Mouse (Mus musculus) kidney, adult 2 months (tissue): ENCODE data around the gene Wdr62. TPM values are rescaled to one million over a fixed set of nuclear protein-coding genes. Genes with fewer than 3 reads are reported as not detected.
"Not testable (repeated sequence)": the region's sequence is repeated elsewhere in the genome, so short reads cannot be mapped to it uniquely, and the experiment has no call there.

ENCODE experiments used
- DNase-seq: peaks from one replicate; pipeline ENCODE4 v3.0.0; 2021
- H3K27ac ChIP-seq: fragments of 200-500 bp; 2 replicates; pipeline ENCODE4 v1.5.1; 2012; ENCODE audit warnings: low read depth, low read length, control low read depth, inconsistent platforms; ENCODE audit not compliant: insufficient read depth
- H3K27me3 ChIP-seq: fragments of 200-500 bp; replicated peaks from 2 replicates; pipeline ENCODE4 v1.6.1; 2012; ENCODE audit warnings: mild to moderate bottlenecking, moderate library complexity, low read length, inconsistent platforms; ENCODE audit not compliant: control insufficient read depth, insufficient read depth
- H3K36me3 ChIP-seq: fragments of 200-500 bp; 2 replicates; pipeline ENCODE4 v1.6.1; 2012; ENCODE audit warnings: mild to moderate bottlenecking, moderate library complexity, low read length, inconsistent platforms; ENCODE audit not compliant: control insufficient read depth, insufficient read depth
- H3K4me1 ChIP-seq: fragments of 200-500 bp; 2 replicates; pipeline ENCODE4 v1.6.1; 2011; ENCODE audit warnings: low read length; ENCODE audit not compliant: control insufficient read depth, insufficient read depth
- H3K4me3 ChIP-seq: fragments of 200-500 bp; 2 replicates; pipeline ENCODE4 v1.5.1; 2011; ENCODE audit warnings: mild to moderate bottlenecking, low read depth, low read length, control low read depth; ENCODE audit not compliant: insufficient read depth
- CTCF ChIP-seq: fragments of 200-500 bp; conservative IDR thresholded peaks from 2 replicates; pipeline ENCODE4 v1.5.1; 2011; ENCODE audit warnings: low read depth, mild to moderate bottlenecking, control low read depth, low read length, moderate library complexity, mixed read lengths; ENCODE audit not compliant: insufficient read depth, insufficient read length
- POLR2A ChIP-seq: fragments of 200-500 bp; IDR thresholded peaks from one replicate; pipeline ENCODE4 v1.6.1; 2011; ENCODE audit warnings: low read depth, low read length, control low read depth
- WGBS: fragments of 180-500 bp; shearing (Covaris S2); methylation state at CpG from one replicate; pipeline ENCODE4 v1.1.7; 2018; 5-methylcytosine and 5-hydroxymethylcytosine counted together
- polyA plus RNA-seq: library from polyadenylated mRNA; depleted of rRNA; stranded (reverse); fragments of >200 nt; gene quantifications from 2 replicates; pipeline ENCODE4 v1.2.3, GENCODE M21; 2012

The Wdr62 gene
- polyA plus RNA-seq, 1 experiment, result 5.8 TPM

DNA sequence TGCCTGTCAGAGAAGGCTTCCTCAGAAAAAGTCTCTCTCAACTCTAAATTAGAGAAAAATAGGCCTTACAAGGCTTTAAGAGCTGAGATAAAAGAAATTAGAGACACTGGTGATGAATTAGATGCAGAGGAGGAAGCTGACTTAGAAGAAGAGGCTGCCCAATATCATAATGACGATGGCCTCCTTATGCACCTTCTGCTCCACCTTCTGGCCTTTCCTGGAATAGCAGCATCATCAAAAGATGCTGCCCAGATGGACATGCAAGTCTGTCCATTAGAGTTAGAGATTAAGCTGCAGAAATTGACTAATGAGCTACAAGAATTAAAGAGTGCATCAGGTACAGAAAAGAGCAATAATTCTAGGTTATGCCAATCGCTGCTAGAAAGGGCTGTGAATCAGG lies 74.8 kb downstream of the Wdr62 start:
- Histone ChIP-seq H3K36me3 (no peaks in the 10 kb centered on the region), H3K27me3 (no peaks in the 10 kb centered on the region), H3K4me1 (0 out of 2 replicates have a peak, but pooled peaks cover 2% of the 10 kb centered on the region), H3K4me3 (no peak overlapping the region), H3K27ac (no peak overlapping the region)
- WGBS, result 1% methylated on average over 2 of the region's 2 CpGs
- no peak for TF ChIP-seq POLR2A
- TF ChIP-seq CTCF, result peak; percentile 84
- peak; percentile 77 for DNase-seq

DNA sequence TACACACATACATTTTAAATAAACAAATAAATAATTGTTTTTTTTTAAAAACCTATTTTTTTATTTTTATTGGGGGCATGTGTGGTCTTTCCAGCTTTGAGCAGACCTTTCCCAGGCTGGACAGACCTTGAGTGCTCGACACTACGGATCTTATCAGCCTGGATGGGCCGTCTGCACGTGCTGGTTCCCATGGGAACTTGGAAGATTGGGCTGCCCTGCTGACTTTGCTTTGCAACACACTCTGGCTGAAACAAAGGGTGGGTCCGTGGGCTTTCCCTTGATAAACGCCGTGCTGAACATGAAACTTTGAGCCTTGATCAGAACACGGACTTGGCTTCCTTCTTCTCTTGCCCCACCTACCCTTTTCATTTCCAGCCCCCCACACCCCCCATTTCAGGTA lies 75.8 kb downstream of the Wdr62 start:
- no peak for TF ChIP-seq CTCF
- no peak for TF ChIP-seq POLR2A
- Histone ChIP-seq H3K4me1 (no peaks in the 10 kb centered on the region), H3K27ac (no peak overlapping the region), H3K27me3 (no peaks in the 10 kb centered on the region), H3K36me3 (no peaks in the 10 kb centered on the region), H3K4me3 (no peak overlapping the region)
- WGBS, result 63% methylated on average over 8 of the region's 8 CpGs
- no peak for DNase-seq

DNA sequence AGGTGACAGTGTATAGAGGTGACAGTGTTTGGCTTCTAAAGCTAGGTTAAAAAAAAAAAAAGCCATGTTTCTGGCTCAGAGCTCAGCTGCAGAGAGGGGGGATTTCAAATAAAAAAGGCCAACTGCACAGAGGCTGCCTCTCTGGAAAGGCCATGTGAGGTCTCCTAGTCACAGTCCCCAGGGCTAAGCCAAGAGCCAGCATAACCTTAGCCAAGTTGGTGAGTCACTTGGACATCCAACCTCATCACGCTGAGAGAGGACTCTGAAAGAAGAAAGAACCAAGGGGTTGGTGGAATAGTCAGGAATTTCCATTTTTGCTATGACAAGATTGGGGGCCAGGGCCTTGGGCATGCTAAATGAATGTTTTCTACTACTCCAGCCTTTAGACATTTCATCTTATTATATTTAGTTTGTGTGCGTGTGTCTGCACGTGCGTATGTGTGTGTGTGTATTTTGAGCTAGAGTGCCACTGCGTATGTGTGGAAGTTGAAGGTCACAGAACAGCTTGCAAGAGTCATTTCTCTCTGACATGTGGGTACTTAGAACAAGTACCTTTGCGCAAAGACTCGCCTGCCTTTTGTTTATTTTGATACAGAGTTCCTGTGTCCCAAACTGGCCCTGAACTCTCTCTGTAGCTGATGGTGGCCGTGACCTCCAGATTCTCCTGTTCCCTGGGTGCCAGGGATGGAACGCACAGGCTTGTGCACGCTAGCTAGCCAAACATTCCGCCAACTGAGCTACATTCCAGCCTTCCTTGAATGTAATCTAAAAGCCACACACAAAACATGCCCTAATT lies 77.1 kb downstream of the Wdr62 start:
- Histone ChIP-seq H3K36me3 (no peaks in the 10 kb centered on the region), H3K27me3 (no peaks in the 10 kb centered on the region), H3K4me1 (no peaks in the 10 kb centered on the region), H3K27ac (no peak overlapping the region), H3K4me3 (no peak overlapping the region)
- 76% methylated on average over 11 of the region's 11 CpGs for WGBS
- no peak for DNase-seq
- no peak for TF ChIP-seq POLR2A
- TF ChIP-seq CTCF, result no peak

DNA sequence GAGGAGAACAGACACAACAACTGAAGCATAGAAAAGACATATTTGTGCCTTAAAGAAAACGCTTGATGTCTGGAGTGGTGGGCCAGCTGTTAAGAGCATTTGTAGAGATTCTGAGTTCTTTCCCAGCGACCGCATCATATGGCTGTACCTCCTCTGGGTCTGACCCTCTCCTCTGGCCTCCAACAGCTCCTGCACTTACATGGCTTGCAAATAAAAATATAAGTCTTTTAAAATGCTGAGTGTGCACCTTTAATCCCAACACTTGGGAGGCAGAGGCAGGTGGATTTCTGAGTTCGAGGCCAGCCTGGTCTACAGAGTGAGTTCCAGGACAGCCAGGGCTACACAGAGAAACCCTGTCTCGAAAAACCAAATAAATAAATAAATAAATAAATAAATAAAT lies 79.6 kb downstream of the Wdr62 start:
- not testable (repeated sequence) for H3K36me3 ChIP-seq, H3K27me3 ChIP-seq, DNase-seq, H3K4me1 ChIP-seq, H3K4me3 ChIP-seq, H3K27ac ChIP-seq
- 87% methylated on average over 5 of the region's 5 CpGs for WGBS

DNA sequence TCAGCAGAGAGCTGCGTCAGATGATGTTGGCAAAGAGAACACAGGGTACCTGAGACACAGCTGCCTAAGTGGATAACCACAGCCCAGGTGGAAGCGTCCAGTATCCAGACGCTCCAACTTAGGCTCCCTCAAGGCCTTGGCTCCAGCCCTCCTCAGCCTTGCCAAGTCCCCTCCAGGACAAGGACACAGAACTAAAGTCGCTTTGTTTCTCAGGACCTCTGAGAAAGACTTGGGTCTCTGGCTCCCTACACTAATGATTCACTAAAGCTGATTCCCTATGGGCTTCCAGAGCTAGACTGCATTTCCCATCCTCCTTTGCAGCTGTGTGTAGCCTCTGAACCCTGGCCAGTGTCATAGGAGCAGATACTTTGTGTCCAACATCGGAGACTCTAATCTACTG lies 80.0 kb downstream of the Wdr62 start:
- TF ChIP-seq POLR2A (no peak), CTCF (no peak)
- WGBS, result 60% methylated on average over 5 of the region's 5 CpGs
- DNase-seq, result no peak
- no peaks in the 10 kb centered on the region for H3K27me3 ChIP-seq
- H3K4me1 ChIP-seq, result no peaks in the 10 kb centered on the region
- no peak overlapping the region for H3K27ac ChIP-seq
- no peak overlapping the region for H3K4me3 ChIP-seq
- no peaks in the 10 kb centered on the region for H3K36me3 ChIP-seq

DNA sequence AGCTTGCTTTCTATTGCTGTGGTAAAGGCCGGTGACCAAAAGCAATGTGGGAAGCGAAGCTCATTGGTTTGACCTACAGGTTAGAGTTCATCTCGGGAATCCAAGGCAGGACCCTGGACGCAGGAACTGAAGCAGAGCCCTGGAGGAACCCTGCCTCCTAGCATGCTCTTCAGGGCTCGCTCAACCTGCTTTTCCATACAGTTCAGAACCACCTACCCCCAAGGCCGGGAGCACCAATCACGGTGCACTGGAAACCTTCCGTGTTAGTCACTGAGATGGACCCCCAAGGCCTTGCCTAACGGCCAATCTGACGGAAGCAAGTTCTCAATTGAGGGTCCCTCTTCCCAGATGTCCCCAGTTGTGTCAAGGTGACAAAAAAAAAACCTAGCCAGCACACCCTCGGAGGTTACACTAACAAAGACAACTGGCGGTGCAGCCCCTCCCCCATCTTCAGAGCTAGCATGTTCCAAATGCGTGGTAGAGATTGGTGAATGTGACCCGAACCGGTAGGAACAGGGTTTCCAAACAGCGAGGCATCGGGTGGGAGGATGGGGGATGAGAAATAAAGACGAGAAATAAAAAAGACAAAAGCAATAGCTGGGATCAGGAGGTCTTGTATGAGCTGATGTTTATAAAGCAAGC lies 80.6 kb downstream of the Wdr62 start:
- Histone ChIP-seq H3K27ac (no peak overlapping the region), H3K36me3 (no peaks in the 10 kb centered on the region), H3K4me3 (no peak overlapping the region), H3K27me3 (no peaks in the 10 kb centered on the region), H3K4me1 (no peaks in the 10 kb centered on the region)
- WGBS, result 76% methylated on average over 18 of the region's 18 CpGs
- no peak for DNase-seq
- TF ChIP-seq POLR2A (no peak), CTCF (no peak)

DNA sequence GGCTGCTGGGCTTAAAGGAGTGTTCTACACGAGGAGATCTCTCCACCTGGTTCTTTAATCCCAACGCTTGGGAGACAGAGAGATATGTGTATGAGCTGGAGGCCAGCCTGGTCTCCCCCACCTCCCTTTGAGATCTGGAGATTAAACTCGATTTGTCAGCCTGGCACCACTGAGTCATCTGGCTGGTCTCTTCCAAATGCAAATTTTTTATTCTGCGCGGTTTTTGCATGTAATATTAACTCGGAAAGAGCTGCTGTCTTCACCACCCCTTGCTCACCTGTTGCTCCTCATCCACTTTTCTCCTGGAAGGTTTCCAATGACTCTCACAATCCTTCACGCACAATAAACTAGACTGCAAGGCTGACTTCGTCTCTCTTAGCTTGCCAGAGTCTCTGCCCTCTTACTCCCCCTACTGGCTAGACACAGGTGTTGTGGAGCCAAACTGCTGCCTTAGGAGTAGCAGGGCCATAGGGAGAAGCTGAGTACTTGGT lies 81.7 kb downstream of the Wdr62 start, which contains the start of gene Capns1:
Gene Capns1, minus strand, starts transcription at position 331 of the 491 bp plus-strand sequence.
- Histone ChIP-seq H3K4me3 (no peak within 1 kb of the TSS), H3K36me3 (no peaks in the 10 kb centered on the region), H3K4me1 (no peaks in the 10 kb centered on the region; the same call in 1 of the 2 replicates), H3K27ac (no peak within 1 kb of the TSS), H3K27me3 (no peaks in the 10 kb centered on the region)
- peak; percentile 77 for DNase-seq
- TF ChIP-seq CTCF (peak; percentile 96), POLR2A (no peak)
- WGBS, result 2% methylated on average over 8 of the region's 8 CpGs
